Mouse (Mus musculus): ENCODE data around the gene Pdia6. TPM values are rescaled to one million over a fixed set of nuclear protein-coding genes. Genes with fewer than 3 reads are reported as not detected.
A peak's percentile ranks its signal among the peaks of the same experiment; 100 is the strongest.

Pdia6 gene
- polyA plus RNA-seq (2015; fragmentation: Nextera tagmentation; extraction: Ambion mirVana): 282 and 309 TPM in 2 replicates

- peak within 1 kb of the TSS; percentile 95 for H3K4me3 ChIP-seq (ENCODE audit: low read length)
- H3K9me3 ChIP-seq (ENCODE audit: control insufficient read depth, low read length): no peaks in the 10 kb centered on the region
- H3K9ac ChIP-seq (ENCODE audit: low read depth, low read length): peak within 1 kb of the TSS; percentile 97
- H3K27ac ChIP-seq (ENCODE audit: low read depth, low read length): peak within 1 kb of the TSS; percentile 87
- H3K4me1 ChIP-seq (ENCODE audit: control insufficient read depth, insufficient read depth, low read depth, low read length): peaks cover 18% of the 10 kb centered on the region
- ATAC-seq: peak; percentile 99
- under 1% methylated on average over 48 of the region's 48 CpGs for WGBS
- H3K4me2 ChIP-seq (ENCODE audit: low read length): peak within 1 kb of the TSS; percentile 88
- H3K36me3 ChIP-seq (ENCODE audit: control insufficient read depth, insufficient read depth, low read length): peaks cover 10% of the 10 kb centered on the region
- no peaks in the 10 kb centered on the region for H3K27me3 ChIP-seq (replicated peaks; ENCODE audit: control insufficient read depth, insufficient read depth, low read length)
Measured at GRCm38 (mm10) chr12:17265971-17266672, at the start of gene Pdia6. TSS of gene Pdia6 (plus strand) at chr12:17266545.

GRCm38 (mm10) chr12:17218390-17218789, 48.0 kb upstream of the Pdia6 start:
- ATAC-seq: no peak
- no peak overlapping the region for H3K27ac ChIP-seq (ENCODE audit: low read depth, low read length)
- no peaks in the 10 kb centered on the region for H3K36me3 ChIP-seq (ENCODE audit: control insufficient read depth, insufficient read depth, low read length)
- H3K27me3 ChIP-seq (replicated peaks; ENCODE audit: control insufficient read depth, insufficient read depth, low read length): no peaks in the 10 kb centered on the region
- H3K9me3 ChIP-seq (ENCODE audit: control insufficient read depth, low read length): no peaks in the 10 kb centered on the region
- H3K4me2 ChIP-seq (ENCODE audit: low read length): no peak overlapping the region
- 53% methylated on average over 8 of the region's 8 CpGs for WGBS
- H3K4me3 ChIP-seq (ENCODE audit: low read length): no peak overlapping the region
- no peaks in the 10 kb centered on the region for H3K4me1 ChIP-seq (ENCODE audit: control insufficient read depth, insufficient read depth, low read depth, low read length)
- no peak overlapping the region for H3K9ac ChIP-seq (ENCODE audit: low read depth, low read length)

GRCm38 (mm10) chr12:17219107-17219506, 47.2 kb upstream of the Pdia6 start:
- no peaks in the 10 kb centered on the region for H3K36me3 ChIP-seq (ENCODE audit: control insufficient read depth, insufficient read depth, low read length)
- no peak for ATAC-seq
- WGBS: 77% methylated on average over 4 of the region's 4 CpGs

GRCm38 (mm10) chr12:17220631-17221030, 45.7 kb upstream of the Pdia6 start:
- Histone ChIP-seq H3K36me3 (ENCODE audit: control insufficient read depth, insufficient read depth, low read length) (no peaks in the 10 kb centered on the region), H3K4me2 (ENCODE audit: low read length) (no peak overlapping the region), H3K4me1 (ENCODE audit: control insufficient read depth, insufficient read depth, low read depth, low read length) (no peaks in the 10 kb centered on the region), H3K4me3 (ENCODE audit: low read length) (no peak overlapping the region), H3K9me3 (ENCODE audit: control insufficient read depth, low read length) (no peaks in the 10 kb centered on the region), H3K27me3 (replicated peaks; ENCODE audit: control insufficient read depth, insufficient read depth, low read length) (no peaks in the 10 kb centered on the region), H3K27ac (ENCODE audit: low read depth, low read length) (no peak overlapping the region), H3K9ac (ENCODE audit: low read depth, low read length) (no peak overlapping the region)
- WGBS: 73% methylated on average over 5 of the region's 5 CpGs
- no peak for ATAC-seq

More at GRCm38 (mm10) chr12:17219107-17219506, 47.2 kb upstream of the Pdia6 start:
- no peak overlapping the region for H3K4me2 ChIP-seq (ENCODE audit: low read length)
- no peaks in the 10 kb centered on the region for H3K27me3 ChIP-seq (replicated peaks; ENCODE audit: control insufficient read depth, insufficient read depth, low read length)
- no peak overlapping the region for H3K27ac ChIP-seq (ENCODE audit: low read depth, low read length)
- H3K4me1 ChIP-seq (ENCODE audit: control insufficient read depth, insufficient read depth, low read depth, low read length): no peaks in the 10 kb centered on the region
- no peak overlapping the region for H3K4me3 ChIP-seq (ENCODE audit: low read length)
- no peak overlapping the region for H3K9ac ChIP-seq (ENCODE audit: low read depth, low read length)
- no peaks in the 10 kb centered on the region for H3K9me3 ChIP-seq (ENCODE audit: control insufficient read depth, low read length)

- Histone ChIP-seq H3K4me3 (ENCODE audit: low read length) (no peak overlapping the region), H3K9ac (ENCODE audit: low read depth, low read length) (no peak overlapping the region), H3K9me3 (ENCODE audit: control insufficient read depth, low read length) (no peaks in the 10 kb centered on the region), H3K36me3 (ENCODE audit: control insufficient read depth, insufficient read depth, low read length) (no peaks in the 10 kb centered on the region), H3K4me1 (ENCODE audit: control insufficient read depth, insufficient read depth, low read depth, low read length) (no peaks in the 10 kb centered on the region), H3K27me3 (replicated peaks; ENCODE audit: control insufficient read depth, insufficient read depth, low read length) (no peaks in the 10 kb centered on the region), H3K4me2 (ENCODE audit: low read length) (no peak overlapping the region), H3K27ac (ENCODE audit: low read depth, low read length) (no peak overlapping the region)
- no peak for ATAC-seq
- 49% methylated on average over 5 of the region's 5 CpGs for WGBS
Measured at GRCm38 (mm10) chr12:17221891-17222428, 44.4 kb upstream of the Pdia6 start.

- Histone ChIP-seq H3K9me3 (ENCODE audit: control insufficient read depth, low read length) (no peaks in the 10 kb centered on the region), H3K9ac (ENCODE audit: low read depth, low read length) (no peak overlapping the region), H3K4me3 (ENCODE audit: low read length) (no peak overlapping the region), H3K36me3 (ENCODE audit: control insufficient read depth, insufficient read depth, low read length) (no peaks in the 10 kb centered on the region), H3K4me1 (ENCODE audit: control insufficient read depth, insufficient read depth, low read depth, low read length) (no peaks in the 10 kb centered on the region), H3K27ac (ENCODE audit: low read depth, low read length) (no peak overlapping the region), H3K27me3 (replicated peaks; ENCODE audit: control insufficient read depth, insufficient read depth, low read length) (no peaks in the 10 kb centered on the region), H3K4me2 (ENCODE audit: low read length) (no peak overlapping the region)
- 58% methylated on average over 3 of the region's 3 CpGs for WGBS
- ATAC-seq: peak; percentile 5; the same call in 1 of the 2 replicates
Measured at GRCm38 (mm10) chr12:17223050-17223449, 43.3 kb upstream of the Pdia6 start.

- Histone ChIP-seq H3K9me3 (ENCODE audit: control insufficient read depth, low read length) (no peaks in the 10 kb centered on the region), H3K4me2 (ENCODE audit: low read length) (no peak overlapping the region), H3K4me1 (ENCODE audit: control insufficient read depth, insufficient read depth, low read depth, low read length) (no peaks in the 10 kb centered on the region), H3K27ac (ENCODE audit: low read depth, low read length) (no peak overlapping the region), H3K4me3 (ENCODE audit: low read length) (no peak overlapping the region), H3K36me3 (ENCODE audit: control insufficient read depth, insufficient read depth, low read length) (no peaks in the 10 kb centered on the region), H3K27me3 (replicated peaks; ENCODE audit: control insufficient read depth, insufficient read depth, low read length) (no peaks in the 10 kb centered on the region), H3K9ac (ENCODE audit: low read depth, low read length) (no peak overlapping the region)
- WGBS: 61% methylated on average over 5 of the region's 5 CpGs
- ATAC-seq: peak; percentile 41
Measured at GRCm38 (mm10) chr12:17225012-17225411, 41.3 kb upstream of the Pdia6 start.

GRCm38 (mm10) chr12:17227903-17228302, 38.4 kb upstream of the Pdia6 start:
- H3K27me3 ChIP-seq (replicated peaks; ENCODE audit: control insufficient read depth, insufficient read depth, low read length): no peaks in the 10 kb centered on the region
- no peaks in the 10 kb centered on the region for H3K4me1 ChIP-seq (ENCODE audit: control insufficient read depth, insufficient read depth, low read depth, low read length)
- H3K36me3 ChIP-seq (ENCODE audit: control insufficient read depth, insufficient read depth, low read length): no peaks in the 10 kb centered on the region
- WGBS: 69% methylated on average over 4 of the region's 4 CpGs
- H3K9me3 ChIP-seq (ENCODE audit: control insufficient read depth, low read length): no peaks in the 10 kb centered on the region
- H3K4me2 ChIP-seq (ENCODE audit: low read length): no peak overlapping the region
- ATAC-seq: peak; percentile 66; the same call in 1 of the 2 replicates
- no peak overlapping the region for H3K4me3 ChIP-seq (ENCODE audit: low read length)
- no peak overlapping the region for H3K27ac ChIP-seq (ENCODE audit: low read depth, low read length)
- no peak overlapping the region for H3K9ac ChIP-seq (ENCODE audit: low read depth, low read length)

GRCm38 (mm10) chr12:17230581-17230980, 35.8 kb upstream of the Pdia6 start:
- H3K27ac ChIP-seq (ENCODE audit: low read depth, low read length): no peak overlapping the region
- H3K4me3 ChIP-seq (ENCODE audit: low read length): no peak overlapping the region
- H3K27me3 ChIP-seq (replicated peaks; ENCODE audit: control insufficient read depth, insufficient read depth, low read length): no peaks in the 10 kb centered on the region
- no peak overlapping the region for H3K9ac ChIP-seq (ENCODE audit: low read depth, low read length)
- no peaks in the 10 kb centered on the region for H3K36me3 ChIP-seq (ENCODE audit: control insufficient read depth, insufficient read depth, low read length)
- H3K9me3 ChIP-seq (ENCODE audit: control insufficient read depth, low read length): no peaks in the 10 kb centered on the region
- ATAC-seq: no peak
- WGBS: 82% methylated on average over 5 of the region's 5 CpGs
- no peak overlapping the region for H3K4me2 ChIP-seq (ENCODE audit: low read length)
- H3K4me1 ChIP-seq (ENCODE audit: control insufficient read depth, insufficient read depth, low read depth, low read length): no peaks in the 10 kb centered on the region
